Mouse (Mus musculus): ENCODE data around the gene Gse1.

Gene Gse1

DNA sequence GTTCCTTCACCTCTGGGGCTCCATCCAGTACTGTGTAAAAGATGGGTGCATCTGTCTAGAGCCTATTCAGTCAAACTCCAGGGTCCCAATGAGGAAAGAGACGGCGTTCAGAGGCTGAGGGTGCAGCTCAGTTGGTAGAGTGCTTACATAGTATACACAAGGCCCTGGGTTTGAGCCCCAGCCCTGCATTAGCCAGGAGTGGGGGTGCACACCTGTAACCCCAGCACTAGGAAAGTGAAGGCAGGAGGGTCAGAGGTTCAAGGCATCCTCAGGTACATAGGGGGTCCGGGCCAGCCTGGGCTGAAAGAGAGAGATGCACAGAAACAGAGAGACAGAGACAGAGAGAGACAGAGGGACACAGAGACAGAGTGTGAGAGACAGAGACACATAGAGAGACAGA lies 15.0 kb upstream of the Gse1 start:
- no peak for DNase-seq

DNA sequence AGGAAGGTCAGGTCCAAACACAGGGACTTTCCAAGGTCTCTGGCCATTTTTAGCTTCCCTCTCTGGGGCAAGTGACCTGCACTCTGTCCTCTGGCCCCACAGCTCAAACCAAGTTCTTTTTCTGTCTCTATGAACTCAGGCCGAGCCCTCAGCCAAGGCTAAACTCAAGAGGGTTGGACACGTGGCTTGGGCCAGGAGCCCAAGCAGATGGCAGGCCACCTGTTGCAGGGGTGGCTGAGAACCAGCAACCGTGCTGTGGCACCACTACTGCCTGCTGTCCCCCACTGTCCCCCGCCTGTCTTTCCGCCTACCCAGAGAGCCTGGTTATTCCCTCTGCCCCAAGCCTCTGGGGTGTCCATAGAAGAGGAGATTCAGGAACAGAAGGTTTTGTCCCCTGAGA lies 14.3 kb upstream of the Gse1 start:
- no peak for DNase-seq

DNA sequence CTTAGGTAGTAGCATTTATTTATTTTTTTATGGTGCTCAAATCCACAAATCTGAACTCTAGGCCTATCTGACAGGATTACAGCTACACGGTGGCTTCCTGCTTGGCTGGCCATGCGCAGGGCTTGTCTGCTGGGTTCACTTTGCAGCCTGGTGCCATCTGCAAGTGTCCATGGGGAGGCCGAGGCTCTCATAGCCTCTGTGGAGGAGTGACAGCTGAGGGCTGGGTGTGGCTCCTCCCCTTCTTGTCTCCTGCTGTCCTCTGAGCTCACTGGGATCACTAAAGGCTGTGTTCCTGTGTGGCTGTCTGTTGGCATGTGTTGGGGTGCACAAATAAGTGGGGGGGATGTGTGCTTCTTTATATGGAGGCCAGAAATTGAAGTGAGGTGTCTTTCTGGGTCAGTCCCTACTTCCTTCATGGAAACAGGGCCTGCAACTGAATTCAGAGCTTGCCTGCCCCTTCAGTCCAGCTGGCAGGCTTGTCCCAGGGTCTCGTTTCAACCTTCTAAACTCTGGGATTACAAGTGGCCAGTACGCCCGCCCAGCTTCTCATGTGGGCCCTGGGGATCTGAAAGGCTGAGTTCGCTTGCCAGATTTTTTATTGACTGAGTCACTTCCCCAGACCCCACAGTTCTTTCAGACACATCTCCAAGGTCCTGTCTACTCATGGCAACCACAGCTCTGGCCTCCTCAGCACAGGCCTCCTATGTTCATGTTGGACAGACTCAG lies 12.7 kb upstream of the Gse1 start:
- DNase-seq = peak; percentile 55 to 69

DNA sequence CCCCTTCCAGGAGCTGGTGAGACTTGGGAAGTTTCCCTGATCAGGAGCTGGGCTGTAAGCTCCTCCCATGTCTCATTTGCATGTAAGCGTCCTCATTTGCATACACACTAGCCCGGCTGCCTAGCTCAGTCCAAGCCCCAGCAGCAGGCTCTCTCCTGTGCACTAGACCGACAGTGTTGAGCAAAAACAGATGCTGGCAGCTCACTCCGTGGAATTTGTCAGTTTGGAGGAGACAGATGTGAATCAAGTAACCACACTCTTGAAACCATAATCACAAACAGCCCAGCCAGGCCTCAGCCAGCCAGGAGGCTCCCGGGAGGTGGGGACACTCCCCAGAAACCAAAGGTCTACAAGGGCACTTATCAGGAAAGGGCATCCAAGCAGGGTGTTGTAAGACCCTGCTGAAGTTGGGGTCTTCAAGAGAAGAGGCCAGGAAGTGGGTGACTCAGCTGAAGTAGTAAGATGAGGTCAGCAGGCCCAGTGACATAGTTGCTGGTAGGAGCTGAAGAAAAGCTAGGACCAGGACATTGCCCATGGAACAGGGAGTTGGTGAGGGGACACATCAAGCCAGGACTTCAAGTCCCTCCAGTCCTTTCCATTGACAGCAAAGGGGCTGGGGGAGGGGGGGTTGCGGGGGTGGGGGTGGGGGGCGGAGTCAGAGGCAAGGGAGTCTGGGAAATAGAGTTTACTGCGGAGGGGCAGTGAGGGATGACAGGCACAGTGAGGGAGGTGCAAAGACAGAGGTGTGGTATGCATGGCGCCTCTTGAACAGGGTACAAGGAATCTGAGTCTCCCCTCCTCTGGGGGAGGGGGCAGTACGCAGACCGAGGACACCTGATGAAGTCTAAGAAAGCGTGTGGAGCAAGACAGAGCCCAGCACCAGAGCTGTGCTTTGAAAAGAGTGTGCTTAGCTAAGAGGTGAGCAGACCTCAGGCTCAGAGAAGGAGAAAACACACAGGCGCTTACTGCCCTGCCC lies 11.1 kb upstream of the Gse1 start:
- peak; percentile 69 to 78 for DNase-seq

DNA sequence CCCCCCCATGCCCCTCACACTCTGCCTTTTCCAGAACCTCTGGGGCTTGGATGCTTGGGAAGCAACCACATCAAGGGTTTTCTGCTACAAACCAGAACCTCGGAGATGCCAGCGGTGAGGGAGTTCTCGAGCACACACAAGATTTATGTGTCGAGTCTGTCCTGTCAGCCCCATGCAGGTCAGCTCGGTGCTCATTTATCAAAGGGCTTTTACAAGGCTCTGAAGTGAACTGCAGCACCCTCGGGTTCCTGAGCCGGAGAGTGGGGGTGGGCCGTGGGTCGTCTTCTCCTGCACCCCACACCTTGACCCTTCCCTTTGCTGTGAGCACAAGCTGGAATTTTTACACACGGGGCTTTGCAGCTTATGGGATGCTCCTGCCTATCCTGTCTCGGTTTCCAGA lies 5.7 kb upstream of the Gse1 start:
- DNase-seq = no peak

DNA sequence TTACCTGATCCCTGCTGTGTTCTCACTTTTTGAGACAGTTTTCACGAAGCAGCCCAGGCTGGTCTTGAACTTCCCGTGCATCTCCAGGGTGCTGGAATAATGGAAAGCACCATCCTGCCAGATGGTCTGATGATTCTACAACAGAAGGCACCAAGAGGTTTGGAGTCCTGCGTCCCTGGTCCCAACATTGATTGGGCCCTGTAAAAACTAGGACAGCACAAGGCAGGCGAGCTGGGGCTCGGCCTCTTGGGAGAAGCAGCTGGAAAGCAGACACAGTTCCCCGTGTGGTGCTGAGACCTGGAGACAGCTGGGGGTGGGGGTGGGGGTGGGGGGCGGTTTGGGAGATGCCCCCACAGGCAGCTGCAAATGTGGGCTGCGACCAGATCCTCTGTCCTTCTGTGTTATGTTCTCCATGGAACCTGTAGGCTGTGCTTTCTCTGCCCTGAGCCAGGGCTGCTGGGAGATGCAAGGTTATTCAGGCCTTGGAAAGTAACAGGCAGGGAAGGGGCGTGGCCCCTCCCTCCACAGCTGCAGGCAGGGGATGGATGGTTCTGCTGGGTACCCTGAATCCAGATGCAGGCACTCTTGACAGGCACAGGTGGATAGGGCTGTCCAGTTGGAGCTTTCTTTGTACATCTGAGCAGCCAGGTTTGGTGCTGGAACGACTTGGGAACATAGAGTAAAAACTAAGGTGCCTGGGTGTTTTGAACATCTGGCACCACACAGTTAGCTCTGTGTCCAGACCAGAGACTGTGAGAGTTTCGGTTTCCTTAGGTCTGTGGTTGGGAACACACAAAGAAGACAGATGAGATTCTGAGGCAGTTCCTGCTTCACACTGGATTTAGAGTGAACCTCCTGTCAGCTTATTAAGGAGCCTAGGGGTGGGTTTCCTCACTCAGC lies 3.5 kb upstream of the Gse1 start:
- no peak for DNase-seq

DNA sequence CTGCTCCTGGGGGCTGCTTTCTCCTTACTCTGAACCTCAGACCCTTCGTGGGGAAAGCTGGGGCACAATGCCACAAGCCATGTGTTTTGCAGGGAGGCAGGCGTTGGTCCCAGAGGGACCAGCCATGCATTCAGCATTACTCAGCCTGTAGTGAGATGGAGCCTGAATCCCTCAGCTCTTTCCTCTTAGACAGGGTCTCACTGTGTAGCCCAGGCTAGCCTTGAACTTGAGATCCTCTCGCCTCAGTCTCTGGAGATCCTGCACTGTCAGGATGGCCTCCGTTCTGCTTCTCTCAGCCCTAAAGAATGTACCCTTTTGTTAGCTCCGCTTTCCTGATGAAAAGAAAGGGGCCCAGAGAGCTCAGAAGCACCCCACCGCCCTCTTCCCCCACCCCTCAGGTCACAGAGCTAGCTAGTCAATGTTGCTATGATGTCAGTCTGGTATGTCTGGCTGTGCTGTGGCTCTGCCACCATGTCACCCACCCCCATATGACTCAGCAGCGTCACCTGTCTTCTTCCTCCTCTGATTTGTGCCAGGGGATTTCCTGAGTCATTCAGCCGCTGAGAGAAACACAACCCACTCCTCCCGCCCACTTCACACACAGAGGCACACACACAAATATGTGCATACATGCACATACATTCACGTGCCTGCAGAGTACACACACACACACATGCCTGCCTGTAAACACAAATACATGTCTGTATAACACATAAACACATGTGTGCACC lies 2.7 kb upstream of the Gse1 start:
- no peak for DNase-seq

DNA sequence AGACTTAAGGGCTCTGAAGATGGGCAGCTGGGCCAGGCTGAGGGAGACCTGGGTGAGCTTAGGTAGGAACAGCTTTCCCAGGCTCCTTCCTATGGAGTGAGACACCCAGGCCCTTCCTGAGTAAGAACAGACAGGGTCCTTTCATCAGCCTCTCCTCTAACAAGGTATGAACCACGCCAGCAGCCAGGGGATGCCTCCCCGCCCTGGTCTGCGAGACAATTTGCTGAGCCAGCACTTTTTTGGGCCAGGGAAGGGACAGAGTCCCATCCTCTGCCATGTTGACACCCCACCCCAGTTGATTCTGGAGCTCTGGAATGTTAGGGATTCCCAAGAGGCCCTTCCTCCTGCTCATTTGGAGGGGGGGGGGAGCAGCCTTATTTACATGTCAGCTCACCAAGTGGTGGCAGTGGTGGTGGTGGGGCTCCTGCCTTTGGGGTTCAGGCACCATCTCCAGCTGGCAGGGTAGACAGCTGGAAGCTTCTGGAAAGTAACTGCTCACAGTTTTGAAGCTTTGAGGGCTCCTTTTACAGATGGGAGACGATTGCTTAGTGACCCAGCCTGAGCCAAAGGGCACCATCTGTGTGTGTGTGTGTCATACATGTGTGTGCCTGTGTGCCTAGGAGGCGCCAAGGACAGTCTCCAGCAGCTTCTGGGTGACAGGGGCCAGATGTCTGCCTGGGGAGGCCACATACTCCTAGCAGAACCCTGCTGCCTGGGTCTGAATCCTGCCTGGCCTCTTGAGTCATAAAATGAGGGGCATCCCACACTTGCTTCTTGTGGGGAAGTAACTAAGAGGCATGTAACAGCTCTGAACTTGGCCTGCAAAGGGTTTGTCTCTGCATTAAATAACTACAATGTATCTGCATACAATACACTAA lies 1.3 kb upstream of the Gse1 start:
- DNase-seq = no peak

DNA sequence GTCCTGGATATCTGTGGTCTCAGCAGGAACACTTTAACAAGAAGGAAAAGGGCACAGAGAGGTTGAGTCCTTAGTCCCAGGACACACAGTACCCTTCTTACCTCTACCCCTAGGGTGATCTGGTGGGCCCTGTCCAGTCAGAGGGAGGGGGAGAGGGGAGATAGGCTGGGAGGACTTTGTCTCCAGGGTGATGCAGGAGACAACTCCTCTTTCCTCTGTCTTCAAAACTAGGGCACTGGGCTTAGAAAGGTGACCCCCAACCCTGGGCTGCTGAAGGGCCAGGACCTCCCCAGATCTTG lies 729 bp upstream of the Gse1 start:
- DNase-seq = no peak

DNA sequence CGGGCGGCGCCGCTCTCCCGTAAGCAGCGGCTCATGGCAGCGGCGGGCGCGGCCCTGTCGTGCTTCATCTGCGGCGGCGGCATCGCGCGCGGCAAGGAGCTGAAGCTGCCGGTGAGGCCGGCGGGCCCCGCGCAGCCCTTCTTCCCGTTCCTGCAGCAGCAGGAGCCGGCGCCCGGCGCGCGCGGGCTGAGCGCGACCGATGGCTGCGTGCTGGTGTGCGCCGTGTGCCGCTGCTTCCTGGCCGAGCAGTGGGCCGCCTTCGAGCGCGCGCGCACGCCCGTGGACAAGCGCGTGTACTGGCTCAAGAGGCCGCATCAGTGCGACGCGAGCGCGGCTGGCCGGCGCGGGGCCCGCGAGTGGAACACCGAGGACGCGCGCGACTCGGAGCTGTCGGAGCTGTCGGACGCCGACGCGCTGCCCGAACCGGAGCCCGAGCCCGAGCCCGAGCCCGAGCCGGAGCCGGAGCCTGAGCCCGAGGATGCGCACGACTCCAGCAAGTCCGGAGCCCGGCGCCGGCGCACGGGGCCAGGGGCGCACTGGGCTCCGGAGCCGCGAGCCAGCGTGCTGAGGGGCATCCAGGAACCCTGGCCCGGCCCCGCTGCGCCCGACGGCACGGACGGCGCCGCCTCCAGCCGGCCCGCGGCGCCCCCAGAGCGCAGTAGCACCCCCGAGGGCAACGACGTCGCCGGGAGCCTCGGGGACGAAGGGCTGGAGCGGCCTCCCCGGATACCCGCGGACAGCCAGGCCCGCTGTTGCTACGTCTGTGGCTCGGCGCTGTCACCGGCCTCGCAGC lies 721 bp downstream of the Gse1 start:
- DNase-seq = peak; percentile 64 to 77

DNA sequence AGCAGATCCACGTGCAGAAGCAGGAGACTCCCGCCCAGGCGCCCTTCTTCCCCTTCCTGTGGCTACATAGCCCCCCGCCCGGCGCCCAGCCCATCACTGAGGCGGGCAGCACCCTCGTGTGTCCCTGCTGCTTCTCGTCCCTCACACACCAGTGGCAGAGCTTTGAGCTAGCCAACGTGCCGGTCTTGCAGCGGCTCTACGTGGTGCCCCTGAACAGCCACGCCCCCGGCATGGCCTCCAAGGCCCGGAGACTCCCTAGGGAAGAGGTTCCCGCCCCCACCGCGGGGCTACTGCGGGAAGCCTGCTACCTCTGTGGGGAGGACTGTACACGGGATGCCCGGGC lies 1.3 kb downstream of the Gse1 start:
- DNase-seq = peak; percentile 61 to 67

DNA sequence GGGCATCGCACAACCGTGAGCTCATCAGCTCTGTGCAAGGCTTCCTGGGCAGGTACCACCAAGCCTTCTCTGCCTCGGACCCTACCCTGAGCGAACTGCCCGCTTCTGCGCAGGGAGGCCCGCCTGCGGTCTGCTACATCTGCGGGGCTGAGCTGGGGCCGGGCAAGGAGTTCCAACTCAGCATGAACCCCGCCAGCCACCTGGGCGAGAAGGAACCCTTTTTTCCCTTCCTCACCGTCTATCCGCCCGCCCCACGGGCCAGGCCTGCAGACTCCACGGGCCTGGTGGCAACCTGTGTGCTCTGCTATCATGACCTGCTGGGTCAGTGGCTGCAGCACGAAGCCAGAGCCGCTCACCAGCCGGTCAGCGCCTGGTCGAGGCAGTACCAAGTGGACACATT lies 1.8 kb downstream of the Gse1 start:
- DNase-seq = no peak

DNA sequence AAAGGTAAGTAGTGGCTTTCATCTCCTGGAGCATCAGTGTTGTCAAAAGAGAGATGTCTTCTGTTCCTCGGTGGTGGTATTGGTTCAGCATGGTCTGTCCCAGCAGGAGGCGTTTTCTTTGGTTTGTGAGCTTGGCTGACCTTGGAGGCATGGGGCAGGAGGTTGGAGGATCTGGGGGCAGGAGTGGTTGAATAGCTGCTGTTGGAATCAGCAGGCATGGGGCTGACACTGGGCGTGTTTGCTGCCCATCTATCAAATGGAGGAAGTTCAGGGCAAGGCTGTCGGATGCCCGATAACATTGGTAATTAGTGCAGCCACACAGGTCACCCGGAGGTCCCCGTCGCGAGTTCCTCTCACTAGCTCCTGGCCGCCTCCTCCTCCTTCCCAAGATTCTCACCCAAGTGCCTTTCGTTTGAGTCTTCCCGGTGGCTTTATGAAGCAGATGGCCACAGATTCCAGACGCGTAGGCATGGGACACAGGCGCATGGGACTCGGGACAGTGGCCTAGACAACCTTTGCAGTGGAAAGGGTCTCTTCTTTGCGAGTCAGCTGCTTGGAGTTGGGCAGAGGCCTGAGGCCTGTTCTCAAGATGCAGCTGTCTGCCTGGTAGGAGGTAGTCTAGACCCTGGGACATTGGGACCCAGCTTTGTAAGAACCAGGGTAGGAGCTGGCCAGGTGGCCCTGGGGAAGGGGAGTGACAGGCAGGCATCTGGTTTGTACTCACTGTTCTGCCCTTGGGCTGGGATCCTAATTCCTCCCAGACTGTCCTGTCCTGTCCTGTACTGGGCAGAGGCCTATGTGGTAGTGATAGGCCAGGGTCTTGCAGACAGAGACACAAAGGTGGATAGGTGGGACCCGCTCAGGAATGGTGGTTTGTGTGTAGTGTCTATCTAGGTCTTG lies 2.7 kb downstream of the Gse1 start:
- peak; percentile 54 to 62 for DNase-seq

DNA sequence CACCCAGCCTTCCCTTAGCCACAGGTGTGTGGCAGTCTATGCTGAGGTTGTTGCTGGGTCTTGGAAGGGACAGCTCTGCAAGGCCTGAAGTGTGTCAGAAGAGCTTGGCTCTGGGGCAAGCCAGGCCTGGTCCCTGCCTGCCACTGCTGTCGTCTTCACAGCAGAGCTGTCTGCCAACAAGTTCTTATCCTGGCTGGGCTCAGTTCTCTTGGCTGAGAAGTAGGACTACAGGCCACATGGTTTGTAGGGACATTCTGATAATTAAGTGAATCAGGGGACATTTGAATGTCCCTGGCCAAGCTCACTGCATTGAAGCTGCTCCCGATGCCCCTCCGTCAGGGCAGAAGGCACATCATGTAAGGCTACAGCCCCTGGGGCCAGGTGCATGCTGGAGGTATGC lies 3.6 kb downstream of the Gse1 start:
- DNase-seq = no peak

DNA sequence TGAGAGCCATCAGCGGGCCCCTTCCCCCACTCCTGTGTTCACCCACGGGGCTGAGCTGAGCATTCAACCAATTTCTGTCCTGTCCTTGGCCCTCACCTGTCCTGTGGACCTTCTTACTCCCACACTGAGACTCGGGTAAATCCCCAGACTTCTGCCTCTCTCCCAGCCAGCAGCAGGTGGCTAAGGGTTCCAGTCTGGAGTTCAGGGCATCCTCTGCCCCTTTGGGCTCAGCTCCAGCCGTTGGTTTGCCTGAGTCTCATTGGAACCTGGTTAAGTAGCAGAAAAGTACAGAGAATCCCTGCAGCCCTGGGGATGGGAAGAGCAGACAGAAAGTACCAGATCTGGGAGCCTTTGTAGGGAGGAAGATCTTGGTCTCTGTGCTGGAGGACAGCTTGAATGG lies 4.1 kb downstream of the Gse1 start:
- no peak for DNase-seq

DNA sequence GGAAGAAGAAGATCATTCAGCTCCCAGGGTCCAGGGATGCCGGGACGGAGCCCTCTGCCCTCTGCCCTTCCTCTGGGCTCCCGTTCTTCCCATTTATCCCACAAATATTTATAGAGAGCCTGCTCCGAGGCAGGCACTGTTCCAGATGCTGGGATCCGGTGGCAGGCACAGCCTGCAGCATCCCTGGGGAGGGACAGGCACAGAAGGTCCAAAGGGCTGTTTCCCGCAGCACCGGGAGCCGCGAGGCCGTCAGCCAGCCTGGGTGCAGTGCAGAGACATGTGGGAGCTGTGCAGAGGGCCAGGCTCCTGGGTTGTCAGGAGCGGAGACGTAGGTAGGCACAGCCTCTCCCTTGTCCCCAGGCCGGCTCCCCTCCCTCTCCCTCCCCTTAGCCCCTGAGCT lies 4.7 kb downstream of the Gse1 start:
- DNase-seq = no peak

DNA sequence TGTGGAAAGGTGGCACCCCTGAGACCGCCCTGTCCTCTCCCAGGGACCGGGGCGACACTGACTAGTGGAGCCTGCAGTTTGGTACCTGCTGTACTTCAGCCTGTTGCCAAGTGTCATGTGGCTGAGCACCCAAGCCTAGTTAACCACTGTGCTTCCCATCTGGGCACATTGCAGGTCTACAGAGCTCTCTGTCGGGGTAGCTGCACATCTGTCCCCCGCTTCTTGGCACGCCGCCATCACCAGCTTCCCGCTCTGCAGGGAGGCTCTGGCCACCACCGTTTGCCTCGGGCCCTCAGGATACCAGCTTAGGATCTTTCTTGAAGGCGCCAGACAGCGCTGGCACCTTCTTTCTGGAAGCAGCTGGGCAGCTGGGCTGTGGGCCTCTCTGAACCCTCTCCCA lies 6.2 kb downstream of the Gse1 start:
- peak; percentile 61 to 69 for DNase-seq

DNA sequence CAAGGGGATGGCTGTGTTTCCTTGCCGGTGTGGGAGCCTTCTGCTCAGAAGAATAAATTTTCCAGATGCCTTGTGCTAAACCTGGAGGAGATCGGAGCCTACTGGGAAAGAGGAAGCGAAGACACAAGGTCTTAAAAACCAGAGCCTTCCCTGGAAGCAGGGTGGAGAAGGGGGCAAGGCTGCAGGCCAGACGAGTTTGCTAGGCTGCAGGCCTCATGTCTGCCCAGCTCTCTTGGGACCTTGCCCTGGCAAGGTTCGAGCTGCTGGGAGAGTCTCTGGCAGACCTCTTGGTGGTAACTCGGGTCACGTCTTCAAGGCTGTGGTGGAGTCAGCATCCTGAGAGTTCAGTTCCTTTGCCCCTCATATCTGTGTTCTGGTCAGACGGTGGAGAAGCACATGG lies 6.6 kb downstream of the Gse1 start:
- DNase-seq = no peak

DNA sequence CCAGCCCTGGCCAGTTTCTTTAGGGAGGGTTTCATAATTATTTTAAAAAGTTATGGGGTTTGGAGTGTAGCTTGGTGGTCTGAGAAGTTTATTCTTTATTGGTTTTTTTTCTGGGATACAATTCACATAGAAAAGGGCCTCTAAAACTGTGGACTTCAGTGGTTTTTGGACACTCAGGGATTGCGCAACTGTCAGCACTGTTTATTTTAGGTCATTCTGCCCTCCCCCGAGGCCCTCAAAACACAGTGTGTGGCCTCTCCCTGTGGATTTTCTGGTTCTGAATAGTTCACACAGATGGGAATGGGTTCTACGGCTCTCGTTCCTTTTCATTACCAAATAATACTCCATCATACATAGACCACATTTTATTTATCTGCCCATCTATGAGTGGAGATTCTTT lies 15.0 kb downstream of the Gse1 start:
- no peak for DNase-seq

Data from kidney, postnatal 4 days (tissue).